Mouse (Mus musculus): ENCODE data around the gene Hspa1l. TPM values are rescaled to one million over a fixed set of nuclear protein-coding genes. Genes with fewer than 3 reads are reported as not detected.
"Not testable (repeated sequence)": the region's sequence is repeated elsewhere in the genome, so short reads cannot be mapped to it uniquely, and the experiment has no call there.

Hspa1l gene
- total RNA-seq, 2 experiments from 2014 or later, result 31.8 to 33.6 TPM

GRCm38 (mm10) chr17:35002153-35002865 is 29.8 kb downstream of the Hspa1l start:
- no peak for DNase-seq (ENCODE audit: low spot score)

- DNase-seq (ENCODE audit: low spot score), result no peak
These were observed 30.7 kb downstream of the Hspa1l start for GRCm38 (mm10) chr17:35003022-35003838.

GRCm38 (mm10) chr17:35004075-35004717 is 31.7 kb downstream of the Hspa1l start:
- DNase-seq (ENCODE audit: low spot score), result no peak

- DNase-seq (ENCODE audit: low spot score), result no peak
These were observed 32.7 kb downstream of the Hspa1l start for GRCm38 (mm10) chr17:35005158-35005557.

- not testable (repeated sequence) for DNase-seq (ENCODE audit: low spot score)
These were observed 33.4 kb downstream of the Hspa1l start for GRCm38 (mm10) chr17:35005902-35006301.

GRCm38 (mm10) chr17:35007387-35007991 is 35.0 kb downstream of the Hspa1l start:
- DNase-seq (ENCODE audit: low spot score), result no peak

GRCm38 (mm10) chr17:35009586-35009985 is 37.1 kb downstream of the Hspa1l start:
- no peak for DNase-seq (ENCODE audit: low spot score)

- DNase-seq (ENCODE audit: low spot score), result no peak
These were observed 38.9 kb downstream of the Hspa1l start for GRCm38 (mm10) chr17:35011440-35011839.

GRCm38 (mm10) chr17:35012430-35012829 is 39.9 kb downstream of the Hspa1l start:
- no peak for DNase-seq (ENCODE audit: low spot score)

GRCm38 (mm10) chr17:35013221-35013620 is 40.7 kb downstream of the Hspa1l start:
- DNase-seq (ENCODE audit: low spot score), result no peak

GRCm38 (mm10) chr17:35015296-35015695 is 42.8 kb downstream of the Hspa1l start:
- no peak for DNase-seq (ENCODE audit: low spot score)

GRCm38 (mm10) chr17:35016376-35016775 is 43.9 kb downstream of the Hspa1l start, which contains the start of gene Vwa7:
Gene Vwa7, plus strand, starts transcription at chr17:35016579.
- DNase-seq (ENCODE audit: low spot score), result peak; percentile 48

- DNase-seq (ENCODE audit: low spot score), result no peak
These were observed 44.5 kb downstream of the Hspa1l start for GRCm38 (mm10) chr17:35016791-35017705.

GRCm38 (mm10) chr17:35017706-35018030 is 45.2 kb downstream of the Hspa1l start:
- DNase-seq (ENCODE audit: low spot score), result no peak

- DNase-seq (ENCODE audit: low spot score), result no peak
These were observed 45.7 kb downstream of the Hspa1l start for GRCm38 (mm10) chr17:35018171-35018570.

- DNase-seq (ENCODE audit: low spot score), result no peak
These were observed 47.4 kb downstream of the Hspa1l start for GRCm38 (mm10) chr17:35019894-35020293.

GRCm38 (mm10) chr17:35020551-35020950 is 48.0 kb downstream of the Hspa1l start:
- no peak for DNase-seq (ENCODE audit: low spot score)

GRCm38 (mm10) chr17:35021163-35021808 is 48.8 kb downstream of the Hspa1l start:
- peak; percentile 89 for DNase-seq (ENCODE audit: low spot score)

- DNase-seq (ENCODE audit: low spot score), result no peak
These were observed 49.5 kb downstream of the Hspa1l start for GRCm38 (mm10) chr17:35021842-35022477.

Data from gastrocnemius, adult 18-20 months (tissue).